Mouse (Mus musculus): ENCODE results near the gene Vegfd. TPM values are rescaled to one million over a fixed set of nuclear protein-coding genes. Genes with fewer than 3 reads are reported as not detected.

Vegfd gene
- polyA plus RNA-seq, 1 experiment from 2014 or later = 52.2 TPM

GRCm38 (mm10) chrX:164445601-164446000 lies 72.4 kb downstream of the Vegfd start:
- H3K9ac ChIP-seq = no peak overlapping the region
- no peak for ATAC-seq (ENCODE audit: borderline replicate concordance, extremely low read depth, low FRiP score, low TSS enrichment)
- H3K27ac ChIP-seq = no peak overlapping the region
- no peak overlapping the region for H3K4me2 ChIP-seq
- H3K36me3 ChIP-seq = no peaks in the 10 kb centered on the region
- no peaks in the 10 kb centered on the region for H3K27me3 ChIP-seq
- H3K9me3 ChIP-seq = no peaks in the 10 kb centered on the region
- 48% methylated on average over 12 of the region's 12 CpGs for WGBS
- no peak overlapping the region for H3K4me3 ChIP-seq
- H3K4me1 ChIP-seq = 0 out of 2 replicates have a peak, but pooled peaks cover 3% of the 10 kb centered on the region

DNA sequence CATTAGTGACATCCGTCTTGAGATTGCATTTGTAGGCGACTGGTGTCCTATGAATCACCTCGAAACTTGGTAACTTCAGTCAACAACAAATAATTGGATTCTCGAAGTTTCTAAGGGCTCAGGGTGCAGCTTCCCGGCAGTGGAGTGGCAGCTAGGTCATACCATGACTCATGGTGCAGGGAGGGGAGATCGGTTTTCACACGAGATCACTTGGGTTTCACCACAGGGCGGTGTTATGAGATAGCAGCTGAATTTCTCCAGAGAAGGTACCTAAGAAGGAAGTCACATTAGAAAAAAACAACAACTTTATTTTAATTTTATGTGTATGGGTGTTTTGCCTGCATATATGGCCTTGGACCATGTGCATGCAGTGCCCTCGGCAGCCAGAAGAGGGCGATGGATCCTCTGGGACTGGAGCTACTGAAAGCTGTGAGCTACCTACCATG lies 73.0 kb downstream of the Vegfd start:
- H3K9ac ChIP-seq = no peak overlapping the region
- WGBS = 66% methylated on average over 10 of the region's 10 CpGs
- H3K4me3 ChIP-seq = no peak overlapping the region
- no peak for ATAC-seq (ENCODE audit: borderline replicate concordance, extremely low read depth, low FRiP score, low TSS enrichment)
- H3K4me1 ChIP-seq = no peaks in the 10 kb centered on the region
- H3K9me3 ChIP-seq = no peaks in the 10 kb centered on the region
- no peaks in the 10 kb centered on the region for H3K27me3 ChIP-seq
- H3K27ac ChIP-seq = no peak overlapping the region
- no peak overlapping the region for H3K4me2 ChIP-seq
- no peaks in the 10 kb centered on the region for H3K36me3 ChIP-seq

DNA sequence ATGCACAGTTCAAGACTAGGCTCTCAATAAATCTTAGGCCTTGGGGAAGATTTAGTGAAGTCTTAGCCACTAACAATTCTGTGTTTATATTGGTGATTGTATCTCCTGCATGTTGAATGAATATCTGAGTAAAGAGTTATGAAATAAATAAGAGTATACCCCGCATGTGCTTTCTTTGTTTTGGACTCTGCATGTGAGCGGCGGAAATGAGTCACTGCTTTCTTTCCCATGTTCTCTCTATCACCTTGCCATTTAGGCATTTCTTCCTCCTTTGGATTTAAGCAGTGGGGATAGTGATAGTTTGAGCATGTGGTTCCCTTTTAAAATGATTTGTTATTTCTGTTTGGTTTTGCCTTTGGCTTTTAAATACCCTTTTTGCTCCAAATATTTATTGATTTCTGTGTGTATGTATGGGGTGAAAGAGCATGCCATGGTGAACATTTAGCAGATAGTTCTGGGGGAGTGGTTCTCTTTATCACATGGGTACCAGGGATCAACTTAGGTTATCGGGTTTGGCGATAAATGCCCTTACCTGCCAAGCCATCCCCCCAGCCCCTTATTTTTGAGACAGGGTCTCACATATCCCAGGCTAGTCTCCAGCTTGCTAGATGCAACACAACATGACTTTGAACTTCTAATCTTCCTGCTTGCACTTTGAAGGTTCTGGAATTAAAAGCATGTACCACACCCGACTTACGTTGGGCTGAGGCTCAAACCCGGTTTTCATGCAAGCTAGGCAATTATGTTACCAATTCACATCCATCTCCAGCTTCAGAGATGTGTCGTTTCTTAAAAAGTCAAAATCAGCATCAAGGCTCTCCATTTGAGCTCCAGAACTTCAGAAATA lies 73.9 kb downstream of the Vegfd start:
- no peak overlapping the region for H3K27ac ChIP-seq
- H3K36me3 ChIP-seq = no peaks in the 10 kb centered on the region
- no peaks in the 10 kb centered on the region for H3K9me3 ChIP-seq
- WGBS = 83% methylated on average over 9 of the region's 9 CpGs
- no peak for ATAC-seq (ENCODE audit: borderline replicate concordance, extremely low read depth, low FRiP score, low TSS enrichment)
- H3K27me3 ChIP-seq = no peaks in the 10 kb centered on the region
- no peaks in the 10 kb centered on the region for H3K4me1 ChIP-seq
- H3K4me3 ChIP-seq = no peak overlapping the region
- no peak overlapping the region for H3K9ac ChIP-seq
- no peak overlapping the region for H3K4me2 ChIP-seq

DNA sequence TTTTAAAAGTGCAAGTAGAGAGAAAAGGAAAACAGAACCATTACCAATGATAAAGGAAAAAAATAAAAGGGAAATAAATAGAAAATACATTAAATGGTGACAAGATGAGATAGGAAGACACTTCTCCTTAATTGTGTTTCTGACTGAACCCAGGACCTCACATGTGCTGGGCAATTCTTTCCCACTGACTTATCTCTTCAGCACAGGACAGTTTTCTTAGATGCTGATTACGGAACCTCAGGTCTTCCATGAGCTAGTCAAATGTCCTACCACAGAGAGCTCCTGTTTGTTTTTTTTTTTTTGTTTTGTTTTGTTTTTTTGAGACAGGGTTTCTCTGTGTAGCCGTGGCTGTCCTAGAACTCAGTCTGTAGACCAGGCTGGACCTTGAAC lies 74.5 kb downstream of the Vegfd start:
- no peak for ATAC-seq (ENCODE audit: borderline replicate concordance, extremely low read depth, low FRiP score, low TSS enrichment)
- 79% methylated on average over 2 of the region's 2 CpGs for WGBS
- H3K27ac ChIP-seq = no peak overlapping the region
- no peaks in the 10 kb centered on the region for H3K4me1 ChIP-seq
- no peaks in the 10 kb centered on the region for H3K27me3 ChIP-seq
- no peaks in the 10 kb centered on the region for H3K36me3 ChIP-seq
- H3K9me3 ChIP-seq = no peaks in the 10 kb centered on the region
- H3K9ac ChIP-seq = no peak overlapping the region
- H3K4me2 ChIP-seq = no peak overlapping the region
- H3K4me3 ChIP-seq = no peak overlapping the region

GRCm38 (mm10) chrX:164449201-164449600 lies 76.0 kb downstream of the Vegfd start:
- Histone ChIP-seq H3K27ac (no peak overlapping the region), H3K9ac (no peak overlapping the region), H3K36me3 (no peaks in the 10 kb centered on the region), H3K4me2 (no peak overlapping the region), H3K4me3 (no peak overlapping the region), H3K9me3 (no peaks in the 10 kb centered on the region), H3K4me1 (no peaks in the 10 kb centered on the region), H3K27me3 (no peaks in the 10 kb centered on the region)
- WGBS = 28% methylated on average over 3 of the region's 3 CpGs
- ATAC-seq (ENCODE audit: borderline replicate concordance, extremely low read depth, low FRiP score, low TSS enrichment) = no peak

Other genes with a start within 250 kb of the Vegfd start
- gene Ace2, start 234.0 kb upstream of the Vegfd start, polyA plus RNA-seq (2015; fragmentation: Nextera tagmentation; extraction: Ambion mirVana) = 1.4 and 1.9 TPM in 2 replicates
- gene Bmx, start 115.2 kb upstream of the Vegfd start, polyA plus RNA-seq (2015; fragmentation: Nextera tagmentation; extraction: Ambion mirVana) = 1.2 and 1.4 TPM in 2 replicates
- 14.1 and 16.7 TPM in 2 replicates for gene Pir, start 104.0 kb upstream of the Vegfd start, polyA plus RNA-seq (2015; fragmentation: Nextera tagmentation; extraction: Ambion mirVana)
- gene Piga, start 46.4 kb downstream of the Vegfd start, polyA plus RNA-seq (2015; fragmentation: Nextera tagmentation; extraction: Ambion mirVana) = 18.8 and 19.8 TPM in 2 replicates
- 0.65 and 1.3 TPM in 2 replicates for gene Asb11, start 63.6 kb downstream of the Vegfd start, polyA plus RNA-seq (2015; fragmentation: Nextera tagmentation; extraction: Ambion mirVana)
- gene Asb9, start 132.9 kb downstream of the Vegfd start, polyA plus RNA-seq (2015; fragmentation: Nextera tagmentation; extraction: Ambion mirVana) = not detected in 2 replicates